Mouse (Mus musculus) thymus, postnatal 25 days (tissue): ENCODE measurements around the gene Mfsd2a.

ENCODE experiments used
- DNase-seq: peaks from one replicate; pipeline ENCODE4 v3.0.0; 2022

The Mfsd2a gene

GRCm38 (mm10) chr4:122978850-122979249 lies 17.9 kb upstream of the Mfsd2a start:
- DNase-seq = no peak

- no peak for DNase-seq
Observed at GRCm38 (mm10) chr4:122976885-122977284, 15.9 kb upstream of the Mfsd2a start.

- no peak for DNase-seq
Observed at GRCm38 (mm10) chr4:122974976-122975520, 14.1 kb upstream of the Mfsd2a start.

GRCm38 (mm10) chr4:122972056-122972455 lies 11.1 kb upstream of the Mfsd2a start:
- DNase-seq = no peak

GRCm38 (mm10) chr4:122971646-122972045 lies 10.7 kb upstream of the Mfsd2a start:
- DNase-seq = no peak

- DNase-seq = no peak
Observed at GRCm38 (mm10) chr4:122971191-122971590, 10.2 kb upstream of the Mfsd2a start.

GRCm38 (mm10) chr4:122968106-122968505 lies 7.1 kb upstream of the Mfsd2a start:
- DNase-seq = peak; percentile 38

- DNase-seq = no peak
Observed at GRCm38 (mm10) chr4:122962751-122963150, 1.8 kb upstream of the Mfsd2a start.

- DNase-seq = no peak
Observed at GRCm38 (mm10) chr4:122961589-122961988, 601 bp upstream of the Mfsd2a start.

GRCm38 (mm10) chr4:122960321-122961099 lies 478 bp downstream of the Mfsd2a start:
- peak; percentile 32 for DNase-seq

- no peak for DNase-seq
Observed at GRCm38 (mm10) chr4:122959816-122960215, 1.2 kb downstream of the Mfsd2a start.

GRCm38 (mm10) chr4:122958491-122959031 lies 2.4 kb downstream of the Mfsd2a start:
- DNase-seq = no peak

GRCm38 (mm10) chr4:122956301-122956700 lies 4.7 kb downstream of the Mfsd2a start:
- DNase-seq = no peak

GRCm38 (mm10) chr4:122955412-122956136 lies 5.4 kb downstream of the Mfsd2a start:
- peak; percentile 89 for DNase-seq

GRCm38 (mm10) chr4:122954680-122955411 lies 6.1 kb downstream of the Mfsd2a start:
- no peak for DNase-seq

- DNase-seq = no peak
Observed at GRCm38 (mm10) chr4:122949096-122949495, 11.9 kb downstream of the Mfsd2a start.

GRCm38 (mm10) chr4:122947223-122947622 lies 13.8 kb downstream of the Mfsd2a start:
- no peak for DNase-seq

- DNase-seq = peak; percentile 54
Observed at GRCm38 (mm10) chr4:122944408-122944807, 16.6 kb downstream of the Mfsd2a start.

GRCm38 (mm10) chr4:122939048-122939796 lies 21.8 kb downstream of the Mfsd2a start:
- no peak for DNase-seq

- DNase-seq = no peak
Observed at GRCm38 (mm10) chr4:122937489-122937888, 23.5 kb downstream of the Mfsd2a start.

GRCm38 (mm10) chr4:122935466-122936099 lies 25.4 kb downstream of the Mfsd2a start:
- no peak for DNase-seq

- peak; percentile 79 for DNase-seq
Observed at GRCm38 (mm10) chr4:122933857-122934256, 27.1 kb downstream of the Mfsd2a start.
